Mouse (Mus musculus) small intestine, adult 2 months (tissue): ENCODE measurements around the gene Oca2.

Experiments
- CTCF ChIP-seq: fragments of 200-500 bp; IDR thresholded peaks from 2 replicates; pipeline ENCODE4 v1.5.1; 2012; ENCODE audit warnings: low read depth, mild to moderate bottlenecking, control low read depth, inconsistent platforms, low read length, moderate library complexity, mixed read lengths; ENCODE audit not compliant: insufficient replicate concordance, insufficient read length; ENCODE audit errors: extremely low read depth
- POLR2A ChIP-seq: fragments of 200-500 bp; IDR thresholded peaks from 2 replicates; pipeline ENCODE4 v1.6.1; 2012; ENCODE audit warnings: low read depth, mild to moderate bottlenecking, control low read depth, inconsistent platforms, low read length, moderate library complexity

- no peak for TF ChIP-seq CTCF
- TF ChIP-seq POLR2A: no peak
Observed at GRCm38 (mm10) chr7:56204877-56205276, 34.7 kb upstream of the Oca2 start.
